Mouse (Mus musculus): Measurements from ENCODE around the gene Plod2.

DNA sequence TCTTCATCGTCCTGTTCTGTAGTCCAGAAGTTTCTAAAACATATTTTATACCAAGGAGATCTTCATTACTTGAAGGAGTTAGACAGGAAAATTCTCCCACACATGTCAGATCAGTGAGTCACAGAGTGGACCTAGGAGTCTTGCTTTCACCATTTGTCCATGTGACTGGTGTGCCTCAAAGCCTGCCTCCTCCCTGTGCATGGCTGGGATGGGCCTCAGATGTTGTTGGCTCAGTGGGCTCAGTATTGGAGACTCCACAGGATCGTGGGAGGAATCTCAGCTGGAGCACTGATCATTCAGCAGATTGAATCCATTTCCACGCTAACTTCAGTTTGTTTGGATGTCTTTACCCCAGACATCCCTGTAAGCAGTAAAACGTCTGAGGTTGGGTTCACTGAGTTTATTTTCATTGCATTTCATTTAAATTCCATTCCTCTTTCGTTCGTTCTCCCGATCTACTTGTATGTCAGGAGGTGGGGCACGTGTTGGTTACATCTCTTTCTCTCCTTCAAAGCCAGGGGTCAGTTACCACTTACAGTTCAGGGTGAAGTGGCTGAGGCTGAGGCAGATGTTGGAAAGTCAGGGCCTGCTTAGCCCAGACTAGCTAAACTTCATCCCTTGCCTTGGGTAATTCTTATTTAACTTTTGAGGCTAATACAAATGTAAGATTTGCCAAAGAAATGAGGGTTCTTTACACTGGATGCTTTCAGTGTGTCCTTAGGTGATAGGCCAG is 30.5 kb downstream of the Plod2 start:
- no peak for TF ChIP-seq CTCF (IDR thresholded peaks at IDR 0.05; ENCODE audit: extremely low read depth, insufficient read depth, low read length)
- TF ChIP-seq POLR2A (IDR thresholded peaks at IDR 0.05; ENCODE audit: extremely low read depth, insufficient read depth, low read length) = no peak

All from cortical plate, adult 2 months (tissue).